Mouse (Mus musculus) CH12.LX (cell line): ENCODE data around the gene Iqcf3. TPM values are rescaled to one million over a fixed set of nuclear protein-coding genes. Genes with fewer than 3 reads are reported as not detected.
A peak's percentile ranks its signal among the peaks of the same experiment; 100 is the strongest.

Experiments
- DNase-seq: peaks from one replicate; pipeline ENCODE4 v3.0.0-alpha.2; 2013; ENCODE audit errors: extremely low read depth
- H3K27ac ChIP-seq: 2 replicates; pipeline ENCODE4 v1.5.1; 2012; ENCODE audit warnings: low read depth, mild to moderate bottlenecking, control low read depth, moderate library complexity; ENCODE audit not compliant: insufficient read depth
- H3K27me3 ChIP-seq: replicated peaks from 2 replicates; pipeline ENCODE3; 2012; ENCODE audit warnings: inconsistent platforms
- H3K36me3 ChIP-seq, 2 experiments: replicated peaks in 1 of 2; 2 replicates each; pipeline versions ENCODE3 to v1.6.1; 2012; ENCODE audit warnings: inconsistent platforms in 1 of 2, low read length in 1 of 2, mild to moderate bottlenecking in 1 of 2, mixed read lengths in 1 of 2, moderate library complexity in 1 of 2; ENCODE audit not compliant: control insufficient read depth in 1 of 2, insufficient read depth in 1 of 2
- H3K4me1 ChIP-seq, 2 experiments: 2 replicates each; pipeline ENCODE4 v1.6.1; 2012; ENCODE audit warnings: inconsistent platforms in 1 of 2, moderate library complexity in 1 of 2; ENCODE audit not compliant: insufficient read depth in 2 of 2, control insufficient read depth in 1 of 2
- H3K4me2 ChIP-seq: 2 replicates; pipeline ENCODE4 v1.6.1; 2012; ENCODE audit warnings: low read depth, mild to moderate bottlenecking, control low read depth; ENCODE audit not compliant: poor library complexity, insufficient read depth, severe bottlenecking
- H3K4me3 ChIP-seq, 3 experiments: fragments of 150-350 bp in 1 of 3; sonication (generic) in 1 of 3; replicated peaks in 1 of 3; 2 replicates each; pipeline versions ENCODE3 to v1.5.1; 2011 to 2012; ENCODE audit warnings: low read depth in 2 of 3, low read length in 2 of 3, mild to moderate bottlenecking in 2 of 3, moderate library complexity in 2 of 3, control low read depth in 1 of 3, improper control_type of control experiment in 1 of 3, inconsistent platforms in 1 of 3, mixed read lengths in 1 of 3; ENCODE audit not compliant: poor library complexity in 1 of 3
- H3K79me2 ChIP-seq: replicated peaks from 2 replicates; pipeline ENCODE4 v1.6.1; 2012; ENCODE audit warnings: mild to moderate bottlenecking, moderate library complexity; ENCODE audit not compliant: control insufficient read depth, poor library complexity, insufficient read depth, severe bottlenecking; ENCODE audit errors: extremely low read depth
- H3K9ac ChIP-seq: 2 replicates; pipeline ENCODE4 v1.6.1; 2012; ENCODE audit warnings: low read depth, mild to moderate bottlenecking, control low read depth, moderate library complexity; ENCODE audit not compliant: insufficient read depth
- H3K9me3 ChIP-seq: replicated peaks from 2 replicates; pipeline ENCODE3; 2012; ENCODE audit warnings: low read length, inconsistent platforms, mixed read lengths
- BHLHE40 ChIP-seq: IDR thresholded peaks from 2 replicates; pipeline ENCODE4 v1.6.1; 2011; ENCODE audit warnings: mild to moderate bottlenecking, low read depth, low read length, improper control_type of control experiment
- CHD1 ChIP-seq: IDR thresholded peaks from 2 replicates; pipeline ENCODE4 v1.6.1; 2012; ENCODE audit warnings: low read depth, low read length, improper control_type of control experiment, inconsistent platforms
- CHD2 ChIP-seq: IDR thresholded peaks from 2 replicates; pipeline ENCODE4 v1.6.1; 2011; ENCODE audit warnings: low read length, improper control_type of control experiment
- CTCF ChIP-seq, 2 experiments: IDR thresholded peaks in 1 of 2; conservative IDR thresholded peaks in 1 of 2; 2 replicates each; pipeline ENCODE4 v1.5.1; 2011 to 2012; ENCODE audit warnings: low read depth in 2 of 2, low read length in 2 of 2, improper control_type of control experiment in 1 of 2, inconsistent platforms in 1 of 2, mild to moderate bottlenecking in 1 of 2, moderate library complexity in 1 of 2
- E2F4 ChIP-seq: IDR thresholded peaks from 2 replicates; pipeline ENCODE4 v1.6.1; 2011; ENCODE audit warnings: low read depth, low read length, improper control_type of control experiment; ENCODE audit not compliant: insufficient replicate concordance
- ETS1 ChIP-seq: conservative IDR thresholded peaks from 2 replicates; pipeline ENCODE4 v1.6.1; 2012; ENCODE audit warnings: low read depth, mild to moderate bottlenecking, inconsistent platforms, low read length, improper control_type of control experiment, moderate library complexity
- GABPA ChIP-seq: IDR thresholded peaks from 2 replicates; pipeline ENCODE4 v1.6.1; 2012; ENCODE audit warnings: low read depth, low read length, improper control_type of control experiment, inconsistent platforms; ENCODE audit not compliant: insufficient replicate concordance
- HCFC1 ChIP-seq: IDR thresholded peaks from 2 replicates; pipeline ENCODE4 v1.6.1; 2012; ENCODE audit warnings: low read depth, mild to moderate bottlenecking, inconsistent platforms, low read length, improper control_type of control experiment
- IRF4 ChIP-seq: IDR thresholded peaks from 2 replicates; pipeline ENCODE4 v1.6.1; 2014; ENCODE audit warnings: low read depth, mild to moderate bottlenecking, inconsistent platforms, low read length, improper control_type of control experiment
- KAT2A ChIP-seq: IDR thresholded peaks from 2 replicates; pipeline ENCODE4 v1.6.1; 2012; ENCODE audit warnings: low read length, improper control_type of control experiment, inconsistent platforms; ENCODE audit not compliant: insufficient replicate concordance
- MAFK ChIP-seq: IDR thresholded peaks from 2 replicates; pipeline ENCODE4 v1.6.1; 2011; ENCODE audit warnings: low read length, improper control_type of control experiment; ENCODE audit not compliant: insufficient replicate concordance
- MAX ChIP-seq: IDR thresholded peaks from 2 replicates; pipeline ENCODE4 v1.6.1; 2011; ENCODE audit warnings: low read length, improper control_type of control experiment
- MYC ChIP-seq: IDR thresholded peaks from 2 replicates; pipeline ENCODE4 v1.6.1; 2011; ENCODE audit warnings: low read depth, mild to moderate bottlenecking, improper control_type of control experiment, low read length
- NELFE ChIP-seq: IDR thresholded peaks from 2 replicates; pipeline ENCODE4 v1.6.1; 2011; ENCODE audit warnings: low read depth, low read length, improper control_type of control experiment
- NRF1 ChIP-seq: IDR thresholded peaks from 2 replicates; pipeline ENCODE4 v1.6.1; 2014; ENCODE audit warnings: low read depth, mild to moderate bottlenecking, inconsistent platforms, low read length, improper control_type of control experiment, moderate library complexity
- PAX5 ChIP-seq: IDR thresholded peaks from 2 replicates; pipeline ENCODE4 v1.6.1; 2012; ENCODE audit warnings: low read length, inconsistent platforms, mixed read lengths
- POLR2A ChIP-seq: IDR thresholded peaks from 2 replicates; pipeline ENCODE4 v1.6.1; 2011; ENCODE audit warnings: low read depth, mild to moderate bottlenecking, improper control_type of control experiment, low read length
- RAD21 ChIP-seq: IDR thresholded peaks from 2 replicates; pipeline ENCODE4 v1.6.1; 2011; ENCODE audit warnings: low read depth, mild to moderate bottlenecking, low read length, improper control_type of control experiment, moderate library complexity
- RCOR1 ChIP-seq: conservative IDR thresholded peaks from 2 replicates; pipeline ENCODE4 v1.6.1; 2012; ENCODE audit warnings: low read depth, mild to moderate bottlenecking, inconsistent platforms, low read length, improper control_type of control experiment
- SIN3A ChIP-seq: IDR thresholded peaks from 2 replicates; pipeline ENCODE4 v1.6.1; 2012; ENCODE audit warnings: low read length, improper control_type of control experiment, inconsistent platforms
- SMC3 ChIP-seq: IDR thresholded peaks from 2 replicates; pipeline ENCODE4 v1.6.1; 2011; ENCODE audit warnings: low read depth, low read length, improper control_type of control experiment
- TCF12 ChIP-seq: IDR thresholded peaks from 2 replicates; pipeline ENCODE4 v1.6.1; 2014; ENCODE audit warnings: low read depth, mild to moderate bottlenecking, inconsistent platforms, low read length, improper control_type of control experiment
- UBTF ChIP-seq: IDR thresholded peaks from 2 replicates; pipeline ENCODE4 v1.6.1; 2012; ENCODE audit warnings: low read depth, mild to moderate bottlenecking, inconsistent platforms, low read length, improper control_type of control experiment, moderate library complexity
- ZKSCAN1 ChIP-seq: IDR thresholded peaks from 2 replicates; pipeline ENCODE4 v1.6.1; 2012; ENCODE audit warnings: low read depth, inconsistent platforms, low read length, improper control_type of control experiment, borderline replicate concordance
- ZMIZ1 ChIP-seq: IDR thresholded peaks from 2 replicates; pipeline ENCODE4 v1.6.1; 2012; ENCODE audit warnings: low read depth, mild to moderate bottlenecking, inconsistent platforms, low read length, improper control_type of control experiment
- dilution Hi-C: fragments of 300-500 bp; cut with MboI; formaldehyde crosslinking; loops from 2 replicates; pipeline ENCODE4 v1.14.3; 2020; ENCODE audit warnings: low sequenced_read_pairs; ENCODE audit not compliant: extremely low pct_unique_long_range_greater_than_20kb, extremely low pct_ligation_motif_present
- in situ Hi-C: fragments of 300-500 bp; cut with MboI; formaldehyde crosslinking; loops from 3 replicates; pipeline ENCODE4 v1.14.3; 2019; ENCODE audit warnings: low sequenced_read_pairs, low pct_ligation_motif_present, low pct_unique_long_range_greater_than_20kb, mixed read lengths
- polyA plus RNA-seq: library from polyadenylated mRNA; unstranded; fragments of >175 nt; gene quantifications from 2 replicates; pipeline ENCODE4 v1.2.1, GENCODE M21; 2012; ENCODE audit warnings: low read depth; ENCODE audit not compliant: insufficient read length
- total RNA-seq, 2 experiments: library from RNA; depleted of rRNA; stranded (reverse); fragments of 300-350 nt in 1 of 2; fragments of >200 nt in 1 of 2; gene quantifications; 2 replicates each; pipeline ENCODE4 v1.2.3; 2012 to 2014

Iqcf3 gene
- total and polyA plus RNA-seq, 3 experiments: not detected

GRCm38 (mm10) chr9:106474456-106474855 lies 87.0 kb downstream of the Iqcf3 start:
- dilution Hi-C loops: no loop called here

GRCm38 (mm10) chr9:106473753-106474105 lies 87.7 kb downstream of the Iqcf3 start:
- H3K27ac ChIP-seq: no peak overlapping the region
- in situ Hi-C loops: no loop called here
- no peak for TF ChIP-seq TCF12
- no peak for TF ChIP-seq HCFC1
- no peak for TF ChIP-seq E2F4
- no peak for TF ChIP-seq BHLHE40
- TF ChIP-seq, all 38 proteins: peak for 0

More at GRCm38 (mm10) chr9:106474456-106474855, 87.0 kb downstream of the Iqcf3 start:
- TF ChIP-seq NRF1: 0 out of 2 replicates have a peak, but pooled peaks have one; percentile 9
- no peak for TF ChIP-seq E2F4
- TF ChIP-seq RCOR1: no peak
- peak; percentile 33; the same call in 1 of the 2 replicates for TF ChIP-seq POLR2A
- peak; percentile 33; the same call in 1 of the 2 replicates for TF ChIP-seq HCFC1
- no peak for TF ChIP-seq CHD1
- TF ChIP-seq PAX5: no peak
- TF ChIP-seq ZMIZ1: no peak
- peak; percentile 28; the same call in 1 of the 2 replicates for TF ChIP-seq IRF4
- no peak for TF ChIP-seq UBTF
- peak; percentile 83 for TF ChIP-seq CHD2
- no peak for TF ChIP-seq ZKSCAN1
- TF ChIP-seq CTCF (conservative IDR thresholded peaks at IDR 0.05 in 1 of 2, IDR thresholded peaks at IDR 0.05 in 1 of 2; ENCODE audit: low read depth in 2 of 2, low read length in 2 of 2): peak; percentile 50 to 71; a peak in 3 of 4 replicates
- TF ChIP-seq SIN3A: 0 out of 2 replicates have a peak, but pooled peaks have one; percentile 11
- TF ChIP-seq MAX: no peak
- no peak for TF ChIP-seq NELFE
- TF ChIP-seq RAD21: peak; percentile 48
- no peak for TF ChIP-seq GABPA
- no peak for TF ChIP-seq MYC
- TF ChIP-seq SMC3: peak; percentile 55
- no peak for TF ChIP-seq MAFK
- TF ChIP-seq ETS1: no peak
- no peak for TF ChIP-seq KAT2A
- Histone ChIP-seq H3K27ac (no peak overlapping the region), H3K4me3 (peak overlapping the region in 2 of 3 experiments; percentile 54 to 77), H3K36me3 (peaks cover 3 to 47% of the 10 kb centered on the region in 2 experiments), H3K79me2 (peaks cover 23% of the 10 kb centered on the region), H3K4me1 (peaks cover 2 to 51% of the 10 kb centered on the region in 2 experiments; a peak in 3 of 4 replicates), H3K27me3 (no peaks in the 10 kb centered on the region), H3K4me2 (peak overlapping the region; percentile 90), H3K9ac (peak overlapping the region; percentile 18; the same call in 1 of the 2 replicates), H3K9me3 (no peaks in the 10 kb centered on the region)
- DNase-seq: peak; percentile 77
- in situ Hi-C loops: no loop called here

More at GRCm38 (mm10) chr9:106473753-106474105, 87.7 kb downstream of the Iqcf3 start:
- H3K9me3 ChIP-seq: no peaks in the 10 kb centered on the region
- no peak for DNase-seq
- no peaks in the 10 kb centered on the region for H3K27me3 ChIP-seq
- H3K9ac ChIP-seq: no peak overlapping the region
- peaks cover 16% of the 10 kb centered on the region for H3K79me2 ChIP-seq
- no peak overlapping the region for H3K4me3 ChIP-seq
- no peak overlapping the region for H3K4me2 ChIP-seq
- peaks cover 2 to 40% of the 10 kb centered on the region in 2 experiments for H3K36me3 ChIP-seq
- peaks cover 0 to 43% of the 10 kb centered on the region in 2 experiments; a peak in 3 of 4 replicates for H3K4me1 ChIP-seq
- dilution Hi-C loops: no loop called here
